Mouse (Mus musculus) hindbrain, embryonic 14.5 days (tissue): ENCODE measurements at regions not wholly inside any gene's neighbourhood (a gene's known extent, or its start where the extent isn't known, plus 50 kb on each side); places are given as distances from the start of the nearest gene placed in this dataset.

Source experiments
- ATAC-seq: fragments of 200-750 bp; cut with Nextera tagmentation; 2 replicates; pipeline ENCODE4 v1.8.0; 2017; ENCODE audit warnings: moderate number of reproducible peaks, mild to moderate bottlenecking, moderate TSS enrichment, moderate library complexity; ENCODE audit not compliant: low FRiP score
- DNase-seq: peaks from one replicate; pipeline ENCODE4 v3.0.0-alpha.2; 2015; ENCODE audit warnings: low spot score
- H3K27ac ChIP-seq: fragments of 300-500 bp; sonication (generic); 2 replicates; pipeline ENCODE4 v1.5.1; 2014; ENCODE audit warnings: mild to moderate bottlenecking, moderate library complexity
- H3K27me3 ChIP-seq: fragments of 300-500 bp; sonication (generic); 2 replicates; pipeline ENCODE4 v1.6.1; 2014; ENCODE audit warnings: mild to moderate bottlenecking, low read length, mixed read lengths; ENCODE audit not compliant: control insufficient read depth, insufficient read depth
- H3K36me3 ChIP-seq: fragments of 300-500 bp; sonication (generic); replicated peaks from 2 replicates; pipeline ENCODE4 v1.6.1; 2014; ENCODE audit not compliant: control insufficient read depth, insufficient read depth
- H3K4me1 ChIP-seq: fragments of 300-500 bp; sonication (generic); replicated peaks from 2 replicates; pipeline ENCODE4 v1.6.1; 2014; ENCODE audit warnings: antibody characterized with exemption, low read length, mixed read lengths; ENCODE audit not compliant: control insufficient read depth, insufficient read depth
- H3K4me2 ChIP-seq: fragments of 300-500 bp; sonication (generic); replicated peaks from 2 replicates; pipeline ENCODE4 v1.6.1; 2014; ENCODE audit warnings: mild to moderate bottlenecking, moderate library complexity
- H3K4me3 ChIP-seq: fragments of 300-500 bp; sonication (generic); replicated peaks from 2 replicates; pipeline ENCODE4 v1.5.1; 2014; ENCODE audit warnings: mild to moderate bottlenecking, low read length
- H3K9ac ChIP-seq: fragments of 300-500 bp; sonication (generic); 2 replicates; pipeline ENCODE4 v1.6.1; 2014
- H3K9me3 ChIP-seq: fragments of 300-500 bp; sonication (generic); 2 replicates; pipeline ENCODE4 v1.6.1; 2016; ENCODE audit warnings: low read length; ENCODE audit not compliant: control insufficient read depth
- WGBS: fragments of 180-500 bp; shearing (Covaris S2); extraction: QIAGEN DNeasy Blood & Tissue Kit; methylation state at CpG from one replicate; pipeline ENCODE4 v1.1.7; 2014; 5-methylcytosine and 5-hydroxymethylcytosine counted together

GRCm38 (mm10) chr12:110145379-110145778 is 133.5 kb upstream of the Dio3 start:
- H3K4me2 ChIP-seq, result no peak overlapping the region
- ATAC-seq (no peak), DNase-seq (no peak)
- H3K36me3 ChIP-seq, result no peaks in the 10 kb centered on the region
- 63% methylated on average over 5 of the region's 5 CpGs for WGBS
- no peaks in the 10 kb centered on the region for H3K27me3 ChIP-seq
- no peak overlapping the region for H3K9ac ChIP-seq
- no peaks in the 10 kb centered on the region; the same call in 1 of the 2 replicates for H3K9me3 ChIP-seq
- H3K4me1 ChIP-seq, result no peaks in the 10 kb centered on the region
- no peak overlapping the region for H3K27ac ChIP-seq
- H3K4me3 ChIP-seq, result no peak overlapping the region

GRCm38 (mm10) chr12:110154225-110154962 is 124.5 kb upstream of the Dio3 start:
- no peak overlapping the region for H3K27ac ChIP-seq
- H3K4me1 ChIP-seq, result no peaks in the 10 kb centered on the region
- no peak overlapping the region for H3K9ac ChIP-seq
- no peaks in the 10 kb centered on the region; the same call in 1 of the 2 replicates for H3K9me3 ChIP-seq
- DNase-seq (no peak), ATAC-seq (no peak)
- no peaks in the 10 kb centered on the region for H3K36me3 ChIP-seq
- 88% methylated on average over 8 of the region's 8 CpGs for WGBS
- no peaks in the 10 kb centered on the region for H3K27me3 ChIP-seq
- no peak overlapping the region for H3K4me2 ChIP-seq
- no peak overlapping the region for H3K4me3 ChIP-seq

- Histone ChIP-seq H3K27me3 (no peaks in the 10 kb centered on the region), H3K27ac (no peak overlapping the region), H3K9ac (no peak overlapping the region), H3K4me1 (no peaks in the 10 kb centered on the region), H3K4me3 (no peak overlapping the region), H3K4me2 (no peak overlapping the region), H3K36me3 (no peaks in the 10 kb centered on the region), H3K9me3 (no peaks in the 10 kb centered on the region)
- no peak for ATAC-seq
- no peak for DNase-seq
- 78% methylated on average over 4 of the region's 4 CpGs for WGBS
These were observed 123.9 kb upstream of the Dio3 start for GRCm38 (mm10) chr12:110154963-110155325.

- Histone ChIP-seq H3K36me3 (no peaks in the 10 kb centered on the region), H3K9ac (no peak overlapping the region), H3K4me1 (no peaks in the 10 kb centered on the region), H3K9me3 (no peaks in the 10 kb centered on the region), H3K27ac (no peak overlapping the region), H3K4me2 (no peak overlapping the region), H3K4me3 (no peak overlapping the region), H3K27me3 (no peaks in the 10 kb centered on the region)
- 32% methylated on average over 8 of the region's 8 CpGs for WGBS
- ATAC-seq, result no peak
- no peak for DNase-seq
These were observed 122.4 kb upstream of the Dio3 start for GRCm38 (mm10) chr12:110156441-110156840.

- H3K27ac ChIP-seq, result no peak overlapping the region
- WGBS, result 80% methylated on average over 16 of the region's 16 CpGs
- H3K4me1 ChIP-seq, result no peaks in the 10 kb centered on the region
- no peak overlapping the region for H3K4me3 ChIP-seq
- H3K27me3 ChIP-seq, result no peaks in the 10 kb centered on the region
- DNase-seq (no peak), ATAC-seq (no peak)
- no peaks in the 10 kb centered on the region for H3K36me3 ChIP-seq
- no peak overlapping the region for H3K9ac ChIP-seq
- no peaks in the 10 kb centered on the region for H3K9me3 ChIP-seq
- H3K4me2 ChIP-seq, result no peak overlapping the region
These were observed 120.7 kb upstream of the Dio3 start for GRCm38 (mm10) chr12:110157998-110158747.

GRCm38 (mm10) chr12:110161306-110161705 is 117.6 kb upstream of the Dio3 start:
- Histone ChIP-seq H3K9me3 (no peaks in the 10 kb centered on the region), H3K4me2 (no peak overlapping the region), H3K27me3 (no peaks in the 10 kb centered on the region), H3K4me1 (no peaks in the 10 kb centered on the region), H3K9ac (no peak overlapping the region), H3K36me3 (no peaks in the 10 kb centered on the region), H3K4me3 (no peak overlapping the region), H3K27ac (no peak overlapping the region)
- WGBS, result 92% methylated on average over 4 of the region's 4 CpGs
- no peak for DNase-seq
- no peak for ATAC-seq

- H3K27ac ChIP-seq, result no peak overlapping the region
- no peaks in the 10 kb centered on the region for H3K36me3 ChIP-seq
- H3K4me3 ChIP-seq, result no peak overlapping the region
- no peak overlapping the region for H3K4me2 ChIP-seq
- no peaks in the 10 kb centered on the region for H3K4me1 ChIP-seq
- DNase-seq (no peak), ATAC-seq (no peak)
- 87% methylated on average over 13 of the region's 13 CpGs for WGBS
- no peaks in the 10 kb centered on the region for H3K27me3 ChIP-seq
- no peaks in the 10 kb centered on the region for H3K9me3 ChIP-seq
- H3K9ac ChIP-seq, result no peak overlapping the region
These were observed 113.4 kb upstream of the Dio3 start for GRCm38 (mm10) chr12:110165462-110165861.

- 81% methylated on average over 4 of the region's 4 CpGs for WGBS
- H3K27me3 ChIP-seq, result no peaks in the 10 kb centered on the region
- H3K4me2 ChIP-seq, result no peak overlapping the region
- no peaks in the 10 kb centered on the region for H3K4me1 ChIP-seq
- ATAC-seq (no peak), DNase-seq (no peak)
- H3K9me3 ChIP-seq, result no peaks in the 10 kb centered on the region
- no peak overlapping the region for H3K9ac ChIP-seq
- no peak overlapping the region for H3K4me3 ChIP-seq
- no peaks in the 10 kb centered on the region for H3K36me3 ChIP-seq
- H3K27ac ChIP-seq, result no peak overlapping the region
These were observed 110.5 kb upstream of the Dio3 start for GRCm38 (mm10) chr12:110168407-110168806.

- no peaks in the 10 kb centered on the region for H3K27me3 ChIP-seq
- ATAC-seq (no peak), DNase-seq (no peak)
- H3K4me3 ChIP-seq, result no peak overlapping the region
- H3K36me3 ChIP-seq, result no peaks in the 10 kb centered on the region
- no peaks in the 10 kb centered on the region for H3K9me3 ChIP-seq
- H3K9ac ChIP-seq, result no peak overlapping the region
- H3K27ac ChIP-seq, result no peak overlapping the region
- 93% methylated on average over 1 of the region's 1 CpGs for WGBS
- no peak overlapping the region for H3K4me2 ChIP-seq
- no peaks in the 10 kb centered on the region for H3K4me1 ChIP-seq
These were observed 109.6 kb upstream of the Dio3 start for GRCm38 (mm10) chr12:110169261-110169660.
